Mouse (Mus musculus): ENCODE data around the gene Zbtb3. TPM values are rescaled to one million over a fixed set of nuclear protein-coding genes. Genes with fewer than 3 reads are reported as not detected.

Zbtb3 gene
- polyA plus RNA-seq, 1 experiment from 2014 or later, result 2.6 TPM

DNA sequence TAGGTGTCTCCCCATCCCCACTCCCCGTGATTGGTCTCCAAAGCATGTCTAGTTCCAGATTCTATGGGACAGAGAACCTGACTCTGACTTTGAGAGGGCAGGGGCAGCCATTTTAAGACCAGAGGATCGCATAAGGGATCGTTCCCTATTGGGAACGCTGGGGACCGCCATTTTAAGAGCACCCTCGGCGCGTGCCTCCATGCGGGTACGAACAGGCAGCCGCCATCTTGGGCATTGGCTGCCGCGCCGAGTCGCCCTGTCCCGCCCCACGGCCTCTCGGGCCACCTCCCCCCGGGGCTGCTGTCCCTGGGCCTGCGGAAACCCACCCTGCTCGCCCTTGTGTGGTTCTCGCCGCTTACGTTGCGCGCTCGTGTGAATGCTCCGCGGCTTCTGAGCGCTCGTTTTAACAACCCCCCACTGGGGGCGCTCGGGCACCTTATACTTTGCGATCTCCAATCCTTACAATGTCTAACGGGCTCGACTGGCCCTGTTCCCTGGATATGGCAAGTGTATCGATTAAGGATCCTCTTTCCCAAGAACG is 35.0 kb downstream of the Zbtb3 start, which contains the start of gene Bscl2:
Bscl2 (plus strand) TSS at position 217 of the 541 bp plus-strand sequence.
- ATAC-seq, result peak; percentile 83
- Histone ChIP-seq H3K9me3 (ENCODE audit: low read length) (no peaks in the 10 kb centered on the region), H3K9ac (replicated peaks; ENCODE audit: low read depth) (peak within 1 kb of the TSS; percentile 78), H3K4me2 (replicated peaks; ENCODE audit: low read depth, low read length) (peak within 1 kb of the TSS; percentile 82), H3K4me3 (ENCODE audit: low read depth, low read length) (peak within 1 kb of the TSS; percentile 68), H3K36me3 (ENCODE audit: insufficient read depth, low read length) (peaks cover 13% of the 10 kb centered on the region; the same call in 1 of the 2 replicates), H3K27me3 (replicated peaks; ENCODE audit: insufficient read depth, low read length) (no peaks in the 10 kb centered on the region), H3K27ac (ENCODE audit: low read length) (peak within 1 kb of the TSS; percentile 91), H3K4me1 (ENCODE audit: insufficient read depth, low read depth, low read length) (peaks cover 10% of the 10 kb centered on the region; the same call in 1 of the 2 replicates)
- DNase-seq (ENCODE audit: low spot score), result peak; percentile 91
- under 1% methylated on average over 34 of the region's 38 CpGs for WGBS
- TF ChIP-seq CTCF (IDR thresholded peaks at IDR 0.05) (peak; percentile 65), EP300 (IDR thresholded peaks at IDR 0.05) (no peak; the same call in 1 of the 2 replicates)

DNA sequence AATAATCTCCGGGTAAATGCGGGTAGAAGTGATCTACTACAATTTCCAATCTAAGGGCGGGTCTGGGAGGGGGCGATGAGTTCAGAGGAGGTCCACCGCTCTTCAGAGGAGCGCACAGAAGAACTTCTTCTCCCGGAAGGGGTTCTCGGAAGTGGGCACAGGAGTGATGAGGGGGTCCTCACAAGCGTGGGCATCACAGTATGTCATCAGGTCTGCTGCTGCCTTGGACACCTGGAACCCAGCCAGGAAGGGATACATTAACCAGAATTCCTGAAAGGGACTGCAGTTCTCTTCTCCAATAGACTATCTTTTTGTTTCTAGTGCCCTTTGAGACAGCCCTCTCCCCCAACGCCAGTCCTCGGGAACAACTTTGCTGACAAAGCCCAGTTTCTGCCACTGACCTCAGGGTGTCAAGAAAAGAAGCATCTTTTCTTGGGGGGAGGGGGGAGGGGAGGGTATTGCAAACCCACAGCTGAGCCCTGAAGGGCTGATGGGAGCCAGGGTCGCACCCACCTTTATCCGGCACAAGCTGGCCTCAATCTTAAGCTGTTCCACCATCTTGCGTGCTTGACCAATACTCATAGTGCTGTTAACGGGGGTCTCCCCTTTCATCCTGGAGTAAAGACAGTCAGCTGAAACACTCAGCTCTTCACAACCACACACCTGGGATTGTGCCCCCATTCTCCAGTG is 35.8 kb downstream of the Zbtb3 start:
- Histone ChIP-seq H3K4me2 (replicated peaks; ENCODE audit: low read depth, low read length) (peak overlapping the region; percentile 82), H3K4me3 (ENCODE audit: low read depth, low read length) (peak overlapping the region; percentile 68), H3K9ac (replicated peaks; ENCODE audit: low read depth) (peak overlapping the region; percentile 78), H3K9me3 (ENCODE audit: low read length) (no peaks in the 10 kb centered on the region), H3K36me3 (ENCODE audit: insufficient read depth, low read length) (0 out of 2 replicates have a peak, but pooled peaks cover 6% of the 10 kb centered on the region), H3K27me3 (replicated peaks; ENCODE audit: insufficient read depth, low read length) (no peaks in the 10 kb centered on the region), H3K4me1 (ENCODE audit: insufficient read depth, low read depth, low read length) (peaks cover 10% of the 10 kb centered on the region; the same call in 1 of the 2 replicates), H3K27ac (ENCODE audit: low read length) (peak overlapping the region; percentile 91)
- TF ChIP-seq CTCF (IDR thresholded peaks at IDR 0.05), result no peak
- no peak for TF ChIP-seq EP300 (IDR thresholded peaks at IDR 0.05)
- DNase-seq (ENCODE audit: low spot score), result peak; percentile 66
- 0 out of 2 replicates have a peak, but pooled peaks have one; percentile 1 for ATAC-seq
- WGBS, result 16% methylated on average over 15 of the region's 15 CpGs

DNA sequence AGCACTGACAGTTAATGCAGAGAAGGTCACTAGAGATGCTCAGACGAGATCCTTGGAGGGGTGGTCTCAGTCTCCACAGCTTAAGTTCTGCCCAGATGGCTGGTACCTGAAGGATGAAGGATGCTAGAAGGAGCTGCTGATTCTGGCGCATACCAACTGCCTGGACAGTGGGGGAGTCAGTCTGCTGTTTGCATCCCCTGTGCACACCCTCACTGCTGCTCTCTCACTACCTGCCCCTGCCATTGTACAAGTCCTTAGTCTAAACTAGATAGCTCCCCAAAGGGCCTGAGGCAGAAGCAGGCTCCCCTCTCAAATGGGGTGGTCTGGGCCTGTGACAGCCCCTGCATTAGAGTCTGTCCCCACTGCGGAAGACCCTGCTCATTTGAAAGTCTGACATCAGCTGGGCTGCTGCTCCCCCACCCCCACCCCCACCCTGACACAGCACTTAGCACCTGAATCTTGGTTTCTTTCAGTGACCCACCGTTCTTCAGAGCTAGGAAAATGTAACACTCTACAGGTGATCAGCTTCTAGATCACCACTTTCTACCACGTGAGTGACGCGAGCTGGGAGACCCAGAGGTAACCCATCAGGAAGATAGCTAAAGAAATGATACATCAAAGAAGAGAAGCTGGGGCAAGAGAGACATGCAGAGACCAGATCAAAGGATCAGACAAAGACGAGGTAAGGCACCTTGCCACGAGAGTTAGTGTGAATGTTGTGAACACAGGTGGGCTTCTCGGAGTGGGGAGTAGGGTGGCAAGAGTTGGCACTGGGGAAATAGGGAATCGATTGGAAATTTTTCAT is 37.0 kb downstream of the Zbtb3 start, which contains the start of gene Gng3:
Gng3 (minus strand) TSS at position 92 of the 805 bp plus-strand sequence.
- Histone ChIP-seq H3K4me1 (ENCODE audit: insufficient read depth, low read depth, low read length) (peaks cover 10% of the 10 kb centered on the region; the same call in 1 of the 2 replicates), H3K9me3 (ENCODE audit: low read length) (no peaks in the 10 kb centered on the region), H3K36me3 (ENCODE audit: insufficient read depth, low read length) (0 out of 2 replicates have a peak, but pooled peaks cover 4% of the 10 kb centered on the region), H3K27ac (ENCODE audit: low read length) (peak within 1 kb of the TSS; percentile 91; the same call in 1 of the 2 replicates), H3K4me3 (ENCODE audit: low read depth, low read length) (peak within 1 kb of the TSS; percentile 68), H3K27me3 (replicated peaks; ENCODE audit: insufficient read depth, low read length) (no peaks in the 10 kb centered on the region), H3K9ac (replicated peaks; ENCODE audit: low read depth) (peak within 1 kb of the TSS; percentile 78), H3K4me2 (replicated peaks; ENCODE audit: low read depth, low read length) (peak within 1 kb of the TSS; percentile 82)
- TF ChIP-seq EP300 (IDR thresholded peaks at IDR 0.05), result no peak
- no peak for TF ChIP-seq CTCF (IDR thresholded peaks at IDR 0.05)
- WGBS, result 74% methylated on average over 11 of the region's 11 CpGs
- ATAC-seq (no peak), DNase-seq (ENCODE audit: low spot score) (no peak)

DNA sequence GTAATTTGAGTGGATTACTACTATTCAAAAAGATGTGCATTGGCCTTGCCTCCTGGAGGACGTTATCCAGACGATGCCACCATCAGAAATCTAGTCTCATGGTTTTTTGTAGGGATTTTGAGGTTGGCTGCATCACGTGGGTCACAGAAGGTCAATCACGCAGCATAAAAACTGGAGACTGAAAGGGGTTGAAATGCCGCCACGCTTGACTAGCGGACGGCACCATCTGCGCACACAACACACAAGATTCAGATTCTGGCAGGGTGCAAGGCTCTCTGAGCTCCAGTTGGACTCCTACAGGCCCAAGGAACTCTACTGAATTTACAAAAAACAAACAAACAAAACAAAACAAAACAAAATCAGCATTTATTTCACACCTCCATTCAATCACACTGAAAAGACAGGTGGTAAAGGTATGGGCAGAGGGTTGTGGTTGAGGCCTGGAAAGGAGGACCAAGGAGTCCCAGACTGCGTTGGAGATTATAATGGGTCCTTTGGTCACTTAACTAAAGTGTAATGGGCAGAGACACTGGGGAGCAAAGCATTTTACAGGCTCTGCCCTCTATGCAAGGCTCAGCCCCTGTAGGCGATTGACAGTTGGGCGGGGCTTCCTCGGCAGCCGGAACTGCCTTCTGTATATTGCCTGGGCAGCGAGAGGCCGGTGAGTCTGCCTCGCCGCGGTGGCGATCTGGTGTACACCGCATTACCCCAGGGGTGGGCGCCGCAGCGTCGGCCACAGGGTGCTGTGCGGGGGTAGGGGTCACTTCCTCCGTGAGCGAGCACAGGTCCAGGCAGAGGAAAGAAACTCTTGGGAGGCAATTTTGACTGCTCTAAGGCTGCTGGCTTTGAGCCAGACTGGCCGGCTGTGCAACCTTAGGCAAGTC is 37.8 kb downstream of the Zbtb3 start:
- H3K27ac ChIP-seq (ENCODE audit: low read length), result peak overlapping the region; percentile 44; the same call in 1 of the 2 replicates
- no peaks in the 10 kb centered on the region for H3K27me3 ChIP-seq (replicated peaks; ENCODE audit: insufficient read depth, low read length)
- H3K9me3 ChIP-seq (ENCODE audit: low read length), result no peaks in the 10 kb centered on the region
- no peaks in the 10 kb centered on the region for H3K36me3 ChIP-seq (ENCODE audit: insufficient read depth, low read length)
- peak; percentile 90 for DNase-seq (ENCODE audit: low spot score)
- peak overlapping the region; percentile 71 for H3K4me2 ChIP-seq (replicated peaks; ENCODE audit: low read depth, low read length)
- peak overlapping the region; percentile 54 for H3K4me3 ChIP-seq (ENCODE audit: low read depth, low read length)
- peaks cover 10% of the 10 kb centered on the region; the same call in 1 of the 2 replicates for H3K4me1 ChIP-seq (ENCODE audit: insufficient read depth, low read depth, low read length)
- peak overlapping the region; percentile 50; the same call in 1 of the 2 replicates for H3K9ac ChIP-seq (replicated peaks; ENCODE audit: low read depth)
- TF ChIP-seq EP300 (IDR thresholded peaks at IDR 0.05), result no peak
- peak; percentile 42 for TF ChIP-seq CTCF (IDR thresholded peaks at IDR 0.05)
- peak; percentile 68 for ATAC-seq
- 25% methylated on average over 29 of the region's 29 CpGs for WGBS

DNA sequence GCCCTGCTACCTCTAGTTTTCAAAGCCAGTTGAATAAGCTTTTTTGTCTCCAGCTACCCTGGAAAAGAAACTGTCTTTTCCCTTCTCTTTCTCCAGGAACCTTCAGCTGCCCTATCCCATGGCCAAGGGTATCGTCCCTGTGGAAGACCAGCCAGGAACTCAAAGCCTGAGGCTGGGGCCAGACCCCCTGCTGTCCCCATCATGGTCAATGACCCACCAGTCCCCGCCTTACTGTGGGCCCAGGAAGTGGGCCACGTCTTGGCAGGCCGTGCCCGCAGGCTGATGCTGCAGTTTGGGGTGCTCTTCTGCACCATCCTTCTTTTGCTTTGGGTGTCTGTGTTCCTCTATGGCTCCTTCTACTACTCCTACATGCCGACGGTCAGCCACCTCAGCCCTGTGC is 38.7 kb downstream of the Zbtb3 start:
- ATAC-seq, result no peak
- Histone ChIP-seq H3K4me1 (ENCODE audit: insufficient read depth, low read depth, low read length) (peaks cover 10% of the 10 kb centered on the region; the same call in 1 of the 2 replicates), H3K9ac (replicated peaks; ENCODE audit: low read depth) (peak overlapping the region; percentile 50; the same call in 1 of the 2 replicates), H3K36me3 (ENCODE audit: insufficient read depth, low read length) (no peaks in the 10 kb centered on the region), H3K4me2 (replicated peaks; ENCODE audit: low read depth, low read length) (peak overlapping the region; percentile 71), H3K4me3 (ENCODE audit: low read depth, low read length) (peak overlapping the region; percentile 54), H3K27ac (ENCODE audit: low read length) (peak overlapping the region; percentile 44; the same call in 1 of the 2 replicates), H3K9me3 (ENCODE audit: low read length) (no peaks in the 10 kb centered on the region), H3K27me3 (replicated peaks; ENCODE audit: insufficient read depth, low read length) (no peaks in the 10 kb centered on the region)
- DNase-seq (ENCODE audit: low spot score), result no peak
- WGBS, result 91% methylated on average over 7 of the region's 7 CpGs
- TF ChIP-seq EP300 (IDR thresholded peaks at IDR 0.05) (no peak), CTCF (IDR thresholded peaks at IDR 0.05) (no peak)

Measured in lung, postnatal 0 days (tissue).